Mouse (Mus musculus) testis, adult 2 months (tissue): ENCODE results near the gene Irs2. TPM values are rescaled to one million over a fixed set of nuclear protein-coding genes. Genes with fewer than 3 reads are reported as not detected.

ENCODE experiments used
- H3K27ac ChIP-seq: fragments of 200-500 bp; 2 replicates; pipeline ENCODE4 v1.5.1; 2012; ENCODE audit warnings: low read depth, low read length; ENCODE audit not compliant: control insufficient read depth, insufficient read depth
- H3K27me3 ChIP-seq: fragments of 200-500 bp; 2 replicates; pipeline ENCODE4 v1.6.1; 2012; ENCODE audit warnings: mild to moderate bottlenecking, low read length, moderate library complexity; ENCODE audit not compliant: control insufficient read depth, insufficient read depth
- H3K36me3 ChIP-seq: fragments of 200-500 bp; 2 replicates; pipeline ENCODE4 v1.6.1; 2012; ENCODE audit warnings: mild to moderate bottlenecking, low read length; ENCODE audit not compliant: control insufficient read depth, insufficient read depth
- H3K4me1 ChIP-seq: fragments of 200-500 bp; 2 replicates; pipeline ENCODE4 v1.6.1; 2012; ENCODE audit warnings: low read length; ENCODE audit not compliant: control insufficient read depth, insufficient read depth
- H3K4me3 ChIP-seq: fragments of 200-500 bp; 2 replicates; pipeline ENCODE4 v1.5.1; 2012; ENCODE audit warnings: low read depth, mild to moderate bottlenecking, low read length, moderate library complexity, mixed read lengths; ENCODE audit not compliant: control insufficient read depth
- CTCF ChIP-seq: fragments of 200-500 bp; IDR thresholded peaks from 2 replicates; pipeline ENCODE4 v1.5.1; 2012; ENCODE audit warnings: low read depth, mild to moderate bottlenecking, inconsistent platforms, low read length, moderate library complexity; ENCODE audit not compliant: control insufficient read depth, insufficient read depth, insufficient replicate concordance
- POLR2A ChIP-seq: fragments of 200-500 bp; IDR thresholded peaks from 2 replicates; pipeline ENCODE4 v1.6.1; 2012; ENCODE audit warnings: low read depth, mild to moderate bottlenecking, inconsistent platforms, low read length, moderate library complexity; ENCODE audit not compliant: control insufficient read depth
- polyA plus RNA-seq: library from polyadenylated mRNA; depleted of rRNA; stranded (reverse); fragments of >200 nt; gene quantifications from 2 replicates; pipeline ENCODE4 v1.2.3, GENCODE M21; 2012

Irs2 gene
- polyA plus RNA-seq, 1 experiment: 2.5 TPM

DNA sequence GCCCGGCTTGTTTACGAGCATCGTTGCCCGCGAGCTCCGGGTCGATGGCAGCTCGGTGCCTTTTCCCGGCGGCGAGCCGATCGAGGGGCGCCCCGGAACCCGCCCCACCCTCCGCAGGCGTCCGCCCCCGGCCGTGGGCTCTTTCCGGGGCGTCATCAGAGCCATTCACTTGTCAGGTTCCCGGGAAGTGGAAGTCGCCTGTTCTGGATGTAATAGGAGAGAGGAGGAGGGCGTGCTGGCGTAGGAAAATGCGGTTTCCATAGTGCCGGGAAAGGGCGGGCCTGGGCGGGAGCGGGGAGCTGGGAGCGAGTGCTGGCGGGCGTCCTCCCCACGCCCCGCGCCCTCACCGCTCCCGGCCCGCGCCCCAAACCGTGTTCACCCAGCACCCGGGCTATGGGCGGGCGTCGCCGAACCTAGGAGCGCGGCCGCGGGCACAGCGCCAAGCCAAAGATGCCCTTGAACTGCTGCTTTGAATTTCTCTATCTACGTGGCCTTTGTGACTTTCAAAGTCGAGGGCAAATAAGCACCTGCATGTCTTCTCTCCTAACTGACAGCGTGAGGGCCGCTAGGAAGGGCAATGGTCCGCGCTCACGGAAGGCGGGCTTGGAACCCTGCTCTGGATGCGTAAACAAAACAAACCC is 1.3 kb upstream of the Irs2 start:
- Histone ChIP-seq H3K4me3 (peak overlapping the region; percentile 90), H3K36me3 (no peaks in the 10 kb centered on the region), H3K27me3 (no peaks in the 10 kb centered on the region), H3K4me1 (peaks cover 32% of the 10 kb centered on the region), H3K27ac (peak overlapping the region; percentile 76; the same call in 1 of the 2 replicates)
- TF ChIP-seq CTCF: no peak
- no peak; the same call in 1 of the 2 replicates for TF ChIP-seq POLR2A

DNA sequence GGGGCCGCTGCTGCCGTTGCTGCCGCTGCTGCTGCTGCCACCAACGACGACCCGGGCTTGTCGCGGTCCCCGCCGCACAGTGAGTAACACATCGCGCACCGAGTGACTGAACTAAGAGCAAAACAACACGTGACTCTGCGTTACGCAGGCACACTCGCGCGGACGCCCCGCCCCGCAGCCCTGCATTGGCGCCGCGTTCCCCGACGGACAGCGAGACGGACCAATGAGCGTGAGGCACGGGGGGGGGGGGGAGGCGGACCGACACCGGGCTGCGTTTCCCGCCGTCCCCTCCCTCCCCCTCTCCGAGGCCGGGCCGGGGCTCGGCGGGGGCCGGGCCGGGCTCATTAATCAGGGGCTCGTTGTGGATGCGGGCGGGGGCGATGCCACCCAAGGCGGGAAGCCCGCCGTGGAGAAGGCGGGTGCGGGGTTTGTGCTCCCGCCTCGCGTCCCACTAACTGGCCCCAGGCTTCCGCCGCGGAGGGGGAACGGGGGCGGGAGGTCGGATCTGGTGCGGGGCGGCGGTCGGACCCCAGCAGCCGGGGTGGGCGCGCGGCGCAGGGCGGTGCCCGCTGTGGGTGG is 673 bp upstream of the Irs2 start:
- peak overlapping the region; percentile 90 for H3K4me3 ChIP-seq
- H3K27me3 ChIP-seq: no peaks in the 10 kb centered on the region
- TF ChIP-seq POLR2A: peak; percentile 95
- TF ChIP-seq CTCF: no peak
- peaks cover 33% of the 10 kb centered on the region for H3K4me1 ChIP-seq
- H3K36me3 ChIP-seq: no peaks in the 10 kb centered on the region
- H3K27ac ChIP-seq: peak overlapping the region; percentile 47; the same call in 1 of the 2 replicates

DNA sequence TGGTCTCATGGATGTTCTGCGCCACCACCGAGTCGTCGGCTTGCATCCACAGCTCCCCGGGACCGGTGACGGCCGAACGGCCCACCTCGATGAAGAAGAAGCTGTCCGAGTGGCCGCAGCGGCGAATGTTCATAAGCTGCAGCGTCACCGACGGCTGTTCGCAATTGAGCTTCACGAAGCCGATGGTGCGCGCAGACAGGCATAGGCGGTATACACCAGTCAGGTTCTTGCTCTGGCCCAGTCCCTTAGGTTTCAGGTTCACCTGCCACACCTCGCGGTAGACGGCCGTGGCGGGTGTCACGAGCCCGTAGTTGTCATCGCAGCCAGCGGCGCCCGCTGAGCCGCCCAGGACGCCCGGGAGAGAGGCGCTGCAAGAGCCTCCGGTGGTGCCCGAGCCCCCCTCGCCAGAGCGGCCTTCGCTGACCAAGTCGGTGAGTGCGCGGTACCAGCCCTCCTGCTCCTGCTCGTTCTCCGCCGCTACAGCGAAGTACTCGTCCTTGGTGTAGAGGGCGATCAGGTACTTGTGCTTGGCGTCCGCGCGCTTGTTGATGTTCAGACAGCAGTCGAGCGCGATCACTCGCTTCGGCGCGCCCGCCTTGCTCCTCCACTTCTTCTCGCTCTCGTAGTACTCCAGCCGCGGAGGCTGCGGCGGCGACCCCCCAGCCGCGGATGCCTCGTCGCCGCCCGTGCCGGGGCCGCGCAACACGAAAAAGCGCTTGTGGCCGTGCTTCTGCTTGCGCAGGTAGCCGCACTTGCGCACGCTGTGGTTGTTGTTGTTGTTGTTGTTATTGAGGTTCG is 478 bp downstream of the Irs2 start:
- peaks cover 33% of the 10 kb centered on the region for H3K4me1 ChIP-seq

DNA sequence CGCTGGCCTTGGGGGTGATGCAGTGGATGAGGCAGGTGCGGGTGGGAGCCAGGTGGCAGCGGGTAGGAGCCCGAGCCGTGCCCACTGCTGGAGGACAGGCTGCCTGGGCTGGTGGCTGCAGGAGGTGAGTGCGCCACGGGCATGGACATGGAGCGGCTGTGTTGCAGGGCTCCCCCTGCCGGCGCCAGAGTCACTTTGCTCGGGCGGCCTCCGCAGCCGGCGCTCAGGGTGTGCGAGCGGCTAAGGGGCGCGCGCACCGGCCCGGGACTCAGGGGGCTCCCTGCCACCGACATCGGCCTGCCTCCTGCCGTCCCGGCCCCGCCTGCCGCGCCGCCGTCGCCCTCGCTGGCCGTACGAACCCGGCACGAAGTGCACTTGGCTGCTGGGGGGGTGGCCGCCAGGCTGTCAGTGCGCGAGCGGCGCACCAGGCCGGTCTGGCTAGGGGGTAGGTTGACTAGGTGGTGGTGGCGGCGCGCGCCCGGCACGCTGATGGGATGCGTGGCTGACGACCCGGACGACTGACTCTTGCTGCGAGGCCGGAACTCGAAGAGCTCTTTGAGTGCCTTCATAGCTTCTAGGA is 1.2 kb downstream of the Irs2 start:
- TF ChIP-seq POLR2A (no peak), CTCF (peak; percentile 49; the same call in 1 of the 2 replicates)
- Histone ChIP-seq H3K4me3 (peak overlapping the region; percentile 90), H3K27ac (no peak overlapping the region), H3K36me3 (no peaks in the 10 kb centered on the region), H3K27me3 (no peaks in the 10 kb centered on the region), H3K4me1 (peaks cover 33% of the 10 kb centered on the region)

More for the DNA sequence above, 478 bp downstream of the Irs2 start:
- Histone ChIP-seq H3K27ac (no peak overlapping the region), H3K27me3 (no peaks in the 10 kb centered on the region), H3K4me3 (peak overlapping the region; percentile 90), H3K36me3 (no peaks in the 10 kb centered on the region)
- TF ChIP-seq CTCF: no peak

DNA sequence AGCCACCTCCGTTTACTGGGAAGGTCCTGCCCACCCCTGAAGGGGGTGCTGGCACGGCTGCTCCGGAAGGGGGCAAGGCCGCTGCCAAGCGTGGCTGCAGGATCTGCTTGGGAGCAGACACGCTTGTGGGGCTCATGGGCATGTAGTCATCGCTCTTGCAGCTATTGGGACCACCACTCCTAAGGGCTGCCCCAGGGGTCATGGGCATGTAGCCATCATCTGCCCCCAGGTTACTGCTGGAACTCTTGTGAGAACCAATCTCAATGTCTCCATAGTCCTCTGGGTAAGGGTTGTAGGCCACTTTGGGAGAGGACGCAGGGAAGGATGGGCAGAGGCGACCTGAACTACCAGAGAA is 2.0 kb downstream of the Irs2 start:
- TF ChIP-seq POLR2A: no peak
- no peak for TF ChIP-seq CTCF
- Histone ChIP-seq H3K4me1 (peaks cover 33% of the 10 kb centered on the region), H3K27me3 (no peaks in the 10 kb centered on the region), H3K4me3 (no peak overlapping the region), H3K27ac (no peak overlapping the region), H3K36me3 (no peaks in the 10 kb centered on the region)

DNA sequence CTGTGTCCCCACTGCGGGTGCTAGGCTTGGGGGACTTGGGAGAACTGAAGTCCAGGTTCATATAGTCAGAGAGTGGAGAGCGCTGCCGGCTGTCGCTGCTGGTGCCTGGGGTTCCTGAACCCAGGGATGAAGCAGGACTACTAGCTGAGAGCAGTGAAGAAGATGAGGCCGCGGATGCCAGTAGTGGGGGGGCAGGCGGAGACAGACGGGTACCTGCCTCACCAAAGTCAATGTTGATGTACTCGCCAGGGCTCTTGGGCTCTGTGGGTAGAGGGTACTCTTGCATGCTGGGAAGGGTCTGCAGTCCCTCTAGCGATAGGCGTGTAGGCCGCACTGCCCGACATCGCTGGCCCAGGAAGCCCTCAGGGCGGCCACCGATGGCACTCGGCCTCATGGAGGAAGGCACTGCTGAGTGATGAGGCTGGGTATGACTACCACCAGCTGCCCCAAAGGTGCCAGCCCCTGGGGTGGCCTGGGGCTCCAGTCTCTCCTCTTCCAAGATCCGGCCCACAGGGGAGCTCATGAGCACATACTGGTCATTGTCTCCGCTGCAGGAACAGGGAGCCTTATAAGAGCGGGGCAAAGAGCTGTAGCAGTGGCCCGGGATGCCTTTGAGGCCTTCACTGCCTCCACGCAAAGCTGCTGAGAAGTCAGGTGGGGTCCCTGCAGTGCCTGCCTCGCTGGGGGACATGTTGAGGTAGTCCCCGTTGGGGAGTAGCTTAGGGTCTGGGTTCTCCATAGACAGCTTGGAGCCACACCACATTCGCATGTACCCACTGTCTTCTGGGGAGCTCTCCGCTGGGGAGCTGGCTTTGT is 2.6 kb downstream of the Irs2 start:
- H3K4me3 ChIP-seq: no peak overlapping the region
- no peak for TF ChIP-seq CTCF
- TF ChIP-seq POLR2A: no peak
- no peaks in the 10 kb centered on the region for H3K36me3 ChIP-seq
- no peaks in the 10 kb centered on the region for H3K27me3 ChIP-seq
- H3K4me1 ChIP-seq: peaks cover 30% of the 10 kb centered on the region
- no peak overlapping the region for H3K27ac ChIP-seq
